Mouse (Mus musculus) C2C12 (cell line): Measurements from ENCODE around the gene Ltb4r1.

ENCODE experiments used
- CTCF ChIP-seq: IDR thresholded peaks from one replicate; pipeline ENCODE4 v1.5.1; 2011; ENCODE audit not compliant: control insufficient read depth, insufficient read depth, insufficient read length
- MAX ChIP-seq: IDR thresholded peaks from one replicate; pipeline ENCODE4 v1.6.1; 2011; ENCODE audit warnings: mild to moderate bottlenecking, control low read depth
- MYOD1 ChIP-seq: IDR thresholded peaks from one replicate; pipeline ENCODE4 v1.6.1; 2011; ENCODE audit warnings: low read depth; ENCODE audit not compliant: control insufficient read depth, insufficient read length
- MYOG ChIP-seq: IDR thresholded peaks from one replicate; pipeline ENCODE4 v1.6.1; 2011; ENCODE audit not compliant: control insufficient read depth, insufficient read length; ENCODE audit errors: extremely low read depth

GRCm38 (mm10) chr14:55782361-55782960 lies 16.7 kb downstream of the Ltb4r1 start:
- no peak for TF ChIP-seq CTCF
- TF ChIP-seq MYOD1: no peak
- TF ChIP-seq MYOG: no peak
- no peak for TF ChIP-seq MAX
